Mouse (Mus musculus): ENCODE data around the gene Pcnx2. TPM values are rescaled to one million over a fixed set of nuclear protein-coding genes. Genes with fewer than 3 reads are reported as not detected.

Pcnx2 gene
- 0.05 TPM in 1 of 2 replicates, not detected in the other for polyA plus RNA-seq (2012)

GRCm38 (mm10) chr8:125897868-125898788 is at the start of gene Pcnx2:
TSS of gene Pcnx2 (minus strand) at chr8:125898317.

GRCm38 (mm10) chr8:125910365-125911228 is 12.5 kb upstream of the Pcnx2 start, which contains the start of gene Map3k21:
TSS of gene Map3k21 (plus strand) at chr8:125910450.

GRCm38 (mm10) chr8:125729746-125730145 is 168.4 kb downstream of the Pcnx2 start, which contains the start of gene Ntpcr:
TSS of gene Ntpcr (plus strand) at chr8:125729963.

Other genes starting within 250 kb of the Pcnx2 start
- gene Map10, start 228.5 kb downstream of the Pcnx2 start, polyA plus RNA-seq (2012) = 0.34 and 0.40 TPM in 2 replicates
- gene Ntpcr, start 168.4 kb downstream of the Pcnx2 start, polyA plus RNA-seq (2012) = 23.5 and 26.8 TPM in 2 replicates
- gene Map3k21, start 12.1 kb upstream of the Pcnx2 start, polyA plus RNA-seq (2012) = not detected in 2 replicates
- gene Kcnk1, start 96.9 kb upstream of the Pcnx2 start, polyA plus RNA-seq (2012) = 0.04 and 0.05 TPM in 2 replicates